20 mouse cellular contexts compared by ENCODE assay signal in genomic region chr4:97810348-97810939, GRCm38 (mm10). TPM values are rescaled to one million over a fixed set of nuclear protein-coding genes. Genes with fewer than 3 reads are reported as not detected.
DNase-seq lines count a peak whose midpoint lies in the region; ATAC-seq lines count a peak whose summit lies in the region.
"Had no signal": no experiment of that assay in that cellular context is flagged by ENCODE, and none has a peak within 500 bp of the region (broad histone marks: within the 10 kb centered on the region; RNA-seq: fewer than 3 reads in every experiment).

No protein-coding gene starts in this region.

- H3K4me1 ChIP-seq in heart, embryonic 15.5 days (replicated peaks), result peaks cover 49% of the 10 kb centered on the region
- H3K4me1 ChIP-seq in intestine, embryonic 16.5 days (ENCODE audit: control insufficient read depth, insufficient read depth, low read length), result no peaks in the 10 kb centered on the region
- H3K4me1 ChIP-seq: limb, embryonic 10.5 days had no signal

- intact Hi-C loops in heart, postnatal 10 days (cut with DNase I), result loop anchor here (5.0 kb wide), 1 partner anchor 33 kb away; the partner anchor contains the start of gene E130114P18Rik

- no peaks in the 10 kb centered on the region for H3K36me3 ChIP-seq in heart, embryonic 15.5 days
- H3K36me3 ChIP-seq in intestine, embryonic 16.5 days (ENCODE audit: control insufficient read depth, insufficient read depth, low read length), result no peaks in the 10 kb centered on the region
- H3K36me3 ChIP-seq: limb, embryonic 10.5 days; lung, embryonic 15.5 days; neural tube, embryonic 12.5 days; stomach, embryonic 15.5 days had no signal

- no peak overlapping the region for H3K4me2 ChIP-seq in heart, embryonic 15.5 days
- H3K4me2 ChIP-seq in intestine, embryonic 16.5 days (ENCODE audit: low read depth, low read length), result no peak overlapping the region
- H3K4me2 ChIP-seq: lung, embryonic 15.5 days; neural tube, embryonic 12.5 days; stomach, embryonic 15.5 days had no signal

- no peak overlapping the region for H3K9ac ChIP-seq in heart, embryonic 15.5 days
- no peak overlapping the region for H3K9ac ChIP-seq in intestine, embryonic 16.5 days (ENCODE audit: low read depth, low read length)
- H3K9ac ChIP-seq: lung, embryonic 15.5 days; neural tube, embryonic 12.5 days; stomach, embryonic 15.5 days had no signal

- 57% methylated on average over 7 of the region's 7 CpGs for WGBS in heart, embryonic 15.5 days
- WGBS in intestine, embryonic 16.5 days, result 84% methylated on average over 7 of the region's 7 CpGs

- no peak overlapping the region for H3K4me3 ChIP-seq in heart, embryonic 15.5 days
- no peak overlapping the region for H3K4me3 ChIP-seq in intestine, embryonic 16.5 days (ENCODE audit: low read length)
- H3K4me3 ChIP-seq: limb, embryonic 10.5 days; lung, embryonic 15.5 days; neural tube, embryonic 12.5 days; stomach, embryonic 15.5 days had no signal

- no peaks in the 10 kb centered on the region for H3K9me3 ChIP-seq in heart, embryonic 15.5 days (replicated peaks)
- no peaks in the 10 kb centered on the region for H3K9me3 ChIP-seq in intestine, embryonic 16.5 days (ENCODE audit: control insufficient read depth, low read length)
- H3K9me3 ChIP-seq: limb, embryonic 10.5 days; lung, embryonic 15.5 days; neural tube, embryonic 12.5 days; stomach, embryonic 15.5 days had no signal

- DNase-seq in adrenal gland, postnatal 14 days, result peak; percentile 31
- no peak for DNase-seq in adrenal gland, postnatal 25 days
- DNase-seq in heart, postnatal 10 days, result no peak
- peak; percentile 22 for DNase-seq in retina, postnatal 1 day
- no peak for DNase-seq in retina, embryonic 14.5 days (ENCODE audit: low spot score)
- no peak for DNase-seq in cerebellum, adult 9-11 months
- DNase-seq: cerebellum, adult 11-12 months; kidney, adult 2 months; kidney, postnatal 36 days had no signal

- no peaks in the 10 kb centered on the region for H3K27me3 ChIP-seq in heart, embryonic 15.5 days
- H3K27me3 ChIP-seq in intestine, embryonic 16.5 days (replicated peaks; ENCODE audit: control insufficient read depth, insufficient read depth, low read length), result no peaks in the 10 kb centered on the region
- H3K27me3 ChIP-seq: CH12.LX; lung, embryonic 15.5 days; neural tube, embryonic 12.5 days; Patski; stomach, embryonic 15.5 days had no signal

- H3K27ac ChIP-seq in heart, embryonic 15.5 days, result 0 out of 2 replicates have a peak overlapping the region, but pooled peaks have one; percentile 16
- no peak overlapping the region for H3K27ac ChIP-seq in intestine, embryonic 16.5 days (ENCODE audit: low read length)
- H3K27ac ChIP-seq: limb, embryonic 10.5 days; lung, embryonic 15.5 days; neural tube, embryonic 12.5 days; stomach, embryonic 15.5 days had no signal

- no peak for ATAC-seq in heart, embryonic 15.5 days (replicated peaks; ENCODE audit: insufficient number of reproducible peaks, insufficient read depth, low FRiP score, low read depth)
- ATAC-seq in intestine, embryonic 16.5 days, result no peak
- ATAC-seq: forebrain, embryonic 14.5 days; hindbrain, embryonic 16.5 days; Patski had no signal

RNA-seq across cellular contexts. Expression of gene E130114P18Rik, which starts 32.6 kb away (rescaled TPM):
- not detected in 2 replicates for total RNA-seq in adrenal gland, postnatal 14 days (2021)
- total RNA-seq in adrenal gland, postnatal 25 days (2021), result 1.1 TPM in 1 of 2 replicates, not detected in the other
- polyA plus RNA-seq in heart, embryonic 15.5 days (2015; fragmentation: Nextera tagmentation; extraction: Ambion mirVana), result 0.25 and 0.30 TPM in 2 replicates
- total RNA-seq in heart, postnatal 10 days (2021), result under 1 TPM; 0.34 to 0.47 TPM
- polyA plus RNA-seq in intestine, embryonic 16.5 days (2015; fragmentation: Nextera tagmentation; extraction: Ambion mirVana), result 2.5 and 2.6 TPM in 2 replicates
- total RNA-seq: CH12.LX had no signal
- polyA plus RNA-seq: small intestine, adult 2 months had no signal

RNA-seq across cellular contexts. Expression of gene Nfia, which starts 37.9 kb away (rescaled TPM):
- 201 and 226 TPM in 2 replicates for total RNA-seq in adrenal gland, postnatal 14 days (2021)
- total RNA-seq in adrenal gland, postnatal 25 days (2021), result 166 and 206 TPM in 2 replicates
- 46.8 and 47.9 TPM in 2 replicates for polyA plus RNA-seq in heart, embryonic 15.5 days (2015; fragmentation: Nextera tagmentation; extraction: Ambion mirVana)
- total RNA-seq in heart, postnatal 10 days (2021), result 100 to 1,000 TPM; 196 to 199 TPM
- polyA plus RNA-seq in intestine, embryonic 16.5 days (2015; fragmentation: Nextera tagmentation; extraction: Ambion mirVana), result 23.7 and 24.0 TPM in 2 replicates
- total RNA-seq: CH12.LX had no signal

Comparison
In these comparisons a context has a peak if more than half of its experiments do, and no peak if none do; other contexts are left out.
1. DNase-seq: peak in adrenal gland, postnatal 14 days (single experiment) and retina, postnatal 1 day (single experiment); none in adrenal gland, postnatal 25 days (single experiment), heart, postnatal 10 days (0 of 2), retina, embryonic 14.5 days (single experiment) and cerebellum, adult 9-11 months (single experiment).